16 mouse cellular contexts compared by ENCODE assay signal in the genomic region with DNA sequence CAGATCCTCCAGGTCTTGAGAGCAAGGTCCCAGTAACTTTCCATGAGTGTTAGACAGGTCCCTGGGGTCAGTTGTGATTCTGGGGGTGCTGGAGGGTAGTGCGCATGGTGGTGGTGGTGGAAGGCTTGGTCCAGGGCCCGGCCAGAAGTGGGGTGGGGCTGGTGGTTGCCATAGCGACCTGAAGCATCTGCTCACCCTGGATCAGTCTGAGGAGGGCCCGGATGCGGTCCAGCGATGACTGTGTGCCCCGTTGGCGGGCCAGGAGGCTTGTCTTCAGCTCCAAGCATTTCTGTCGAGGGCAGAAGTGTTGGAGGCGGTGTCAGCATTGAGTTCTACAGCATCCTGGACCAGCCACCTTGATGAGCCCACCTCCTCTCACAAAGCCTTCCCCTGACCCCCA.
"Had no signal": no experiment of that assay in that cellular context is flagged by ENCODE, and none has a peak within 500 bp of the region (broad histone marks: within the 10 kb centered on the region; RNA-seq: fewer than 3 reads in every experiment).

No protein-coding gene starts in this region.

- DNase-seq: heart, postnatal 10 days; heart, postnatal 14 days; heart, postnatal 36 days; heart, postnatal 4 days; kidney, adult 11 months; kidney, adult 18-20 months; kidney, adult 2 months; kidney, adult 8-10 months; kidney, adult 9 months; kidney, postnatal 10 days; kidney, postnatal 14 days; kidney, postnatal 25 days; kidney, postnatal 36 days; kidney, postnatal 4 days; layer of hippocampus, adult 9-11 months; layer of hippocampus, postnatal 36 days had no signal
